Mouse (Mus musculus): Measurements from ENCODE around the gene Stx7. TPM values are rescaled to one million over a fixed set of nuclear protein-coding genes. Genes with fewer than 3 reads are reported as not detected.

Gene Stx7
- polyA plus RNA-seq, 1 experiment = 33.0 TPM

DNA sequence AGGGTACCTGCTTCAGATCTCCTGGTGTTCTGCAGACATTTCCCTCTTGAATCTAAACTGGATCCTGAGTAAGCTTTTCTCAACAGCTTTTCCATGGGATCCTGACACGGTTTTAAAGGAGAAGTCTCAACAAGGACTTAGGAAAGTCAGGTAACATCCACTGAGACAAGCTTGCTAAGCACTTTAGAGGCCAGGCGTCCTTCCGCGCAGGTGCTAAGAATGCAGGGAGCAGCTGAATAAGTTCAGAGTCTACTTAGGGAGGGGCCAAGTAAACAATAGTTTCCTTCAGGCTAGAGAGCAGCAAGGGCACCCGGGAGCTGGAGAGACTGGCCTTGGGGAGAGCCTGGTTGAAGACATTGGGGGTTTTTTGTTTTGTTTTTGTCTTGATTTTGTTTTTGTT is 16.8 kb upstream of the Stx7 start:
- TF ChIP-seq POLR2A (IDR thresholded peaks at IDR 0.05; ENCODE audit: borderline replicate concordance, control insufficient read depth, low read depth, low read length) (no peak), CTCF (IDR thresholded peaks at IDR 0.05; ENCODE audit: control insufficient read depth, insufficient read depth, low read length) (no peak)
- Histone ChIP-seq H3K4me1 (ENCODE audit: control insufficient read depth, insufficient read depth, low read length) (no peaks in the 10 kb centered on the region; the same call in 1 of the 2 replicates), H3K27ac (ENCODE audit: control insufficient read depth, insufficient read depth, low read depth, low read length, poor library complexity) (no peak overlapping the region), H3K4me3 (replicated peaks; ENCODE audit: control insufficient read depth, low read depth, low read length) (no peak overlapping the region)
- whole genome bisulfite sequencing = 69% methylated on average over 5 of the region's 5 CpGs

GRCm38 (mm10) chr10:24133132-24133531 is 16.0 kb upstream of the Stx7 start:
- H3K27ac ChIP-seq (ENCODE audit: control insufficient read depth, insufficient read depth, low read depth, low read length, poor library complexity) = no peak overlapping the region
- no peaks in the 10 kb centered on the region; the same call in 1 of the 2 replicates for H3K4me1 ChIP-seq (ENCODE audit: control insufficient read depth, insufficient read depth, low read length)
- TF ChIP-seq POLR2A (IDR thresholded peaks at IDR 0.05; ENCODE audit: borderline replicate concordance, control insufficient read depth, low read depth, low read length) = no peak
- TF ChIP-seq CTCF (IDR thresholded peaks at IDR 0.05; ENCODE audit: control insufficient read depth, insufficient read depth, low read length) = no peak
- H3K4me3 ChIP-seq (replicated peaks; ENCODE audit: control insufficient read depth, low read depth, low read length) = no peak overlapping the region
- 0% methylated on average over 2 of the region's 2 CpGs for WGBS

- WGBS = 71% methylated on average over 7 of the region's 7 CpGs
- no peak overlapping the region for H3K27ac ChIP-seq (ENCODE audit: control insufficient read depth, insufficient read depth, low read depth, low read length, poor library complexity)
- H3K4me3 ChIP-seq (replicated peaks; ENCODE audit: control insufficient read depth, low read depth, low read length) = no peak overlapping the region
- H3K4me1 ChIP-seq (ENCODE audit: control insufficient read depth, insufficient read depth, low read length) = no peaks in the 10 kb centered on the region; the same call in 1 of the 2 replicates
- TF ChIP-seq POLR2A (IDR thresholded peaks at IDR 0.05; ENCODE audit: borderline replicate concordance, control insufficient read depth, low read depth, low read length) (no peak), CTCF (IDR thresholded peaks at IDR 0.05; ENCODE audit: control insufficient read depth, insufficient read depth, low read length) (no peak)
These were observed 14.9 kb upstream of the Stx7 start for GRCm38 (mm10) chr10:24134071-24134645.

DNA sequence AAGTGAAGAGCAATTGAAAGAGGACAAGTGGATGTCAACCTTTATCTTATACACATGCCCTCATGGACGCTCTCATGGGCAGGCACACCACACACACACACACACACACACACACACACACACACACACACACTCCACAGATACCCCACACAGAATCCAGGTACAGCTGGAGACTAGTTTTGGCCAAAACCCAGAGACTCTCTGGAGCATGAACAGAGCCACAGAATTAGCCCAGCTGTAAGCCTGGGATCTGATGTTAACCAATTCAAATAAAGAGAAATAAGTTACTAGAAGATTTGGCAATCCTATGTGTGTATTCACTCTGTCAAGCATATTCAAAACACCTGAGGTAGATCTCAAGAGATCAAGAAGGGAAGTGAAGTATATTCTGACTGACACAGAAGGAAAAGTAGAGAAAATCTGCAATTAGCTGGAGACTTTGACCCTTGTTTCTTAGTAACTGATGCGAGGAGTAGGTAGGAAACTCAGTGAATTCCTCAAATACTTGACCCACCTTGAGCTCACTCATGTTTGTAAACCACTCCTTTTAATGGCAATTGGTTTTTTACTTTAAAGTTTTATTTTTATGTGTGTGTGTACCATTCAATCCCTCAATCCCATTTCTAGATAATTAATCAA is 10.4 kb upstream of the Stx7 start:
- TF ChIP-seq CTCF (IDR thresholded peaks at IDR 0.05; ENCODE audit: control insufficient read depth, insufficient read depth, low read length) (no peak), POLR2A (IDR thresholded peaks at IDR 0.05; ENCODE audit: borderline replicate concordance, control insufficient read depth, low read depth, low read length) (no peak)

GRCm38 (mm10) chr10:24142735-24143134 is 6.4 kb upstream of the Stx7 start:
- WGBS = 5% methylated on average over 3 of the region's 3 CpGs
- Histone ChIP-seq H3K27ac (ENCODE audit: control insufficient read depth, insufficient read depth, low read depth, low read length, poor library complexity) (no peak overlapping the region), H3K4me1 (ENCODE audit: control insufficient read depth, insufficient read depth, low read length) (no peaks in the 10 kb centered on the region)

More for the DNA sequence above, 10.4 kb upstream of the Stx7 start:
- no peak overlapping the region for H3K27ac ChIP-seq (ENCODE audit: control insufficient read depth, insufficient read depth, low read depth, low read length, poor library complexity)
- no peaks in the 10 kb centered on the region for H3K4me1 ChIP-seq (ENCODE audit: control insufficient read depth, insufficient read depth, low read length)
- 66% methylated on average over 2 of the region's 2 CpGs for WGBS
- no peak overlapping the region for H3K4me3 ChIP-seq (replicated peaks; ENCODE audit: control insufficient read depth, low read depth, low read length)

GRCm38 (mm10) chr10:24150086-24150485 is 984 bp downstream of the Stx7 start:
- H3K4me3 ChIP-seq (replicated peaks; ENCODE audit: control insufficient read depth, low read depth, low read length) = peak overlapping the region; percentile 60
- TF ChIP-seq CTCF (IDR thresholded peaks at IDR 0.05; ENCODE audit: control insufficient read depth, insufficient read depth, low read length) (no peak), POLR2A (IDR thresholded peaks at IDR 0.05; ENCODE audit: borderline replicate concordance, control insufficient read depth, low read depth, low read length) (no peak)
- 46% methylated on average over 7 of the region's 7 CpGs for WGBS
- no peak overlapping the region for H3K27ac ChIP-seq (ENCODE audit: control insufficient read depth, insufficient read depth, low read depth, low read length, poor library complexity)
- H3K4me1 ChIP-seq (ENCODE audit: control insufficient read depth, insufficient read depth, low read length) = peaks cover 2% of the 10 kb centered on the region; the same call in 1 of the 2 replicates

More at GRCm38 (mm10) chr10:24142735-24143134, 6.4 kb upstream of the Stx7 start:
- no peak overlapping the region for H3K4me3 ChIP-seq (replicated peaks; ENCODE audit: control insufficient read depth, low read depth, low read length)
- TF ChIP-seq POLR2A (IDR thresholded peaks at IDR 0.05; ENCODE audit: borderline replicate concordance, control insufficient read depth, low read depth, low read length) (no peak), CTCF (IDR thresholded peaks at IDR 0.05; ENCODE audit: control insufficient read depth, insufficient read depth, low read length) (no peak)

GRCm38 (mm10) chr10:24158470-24159254 is 9.6 kb downstream of the Stx7 start:
- no peak overlapping the region for H3K4me3 ChIP-seq (replicated peaks; ENCODE audit: control insufficient read depth, low read depth, low read length)
- H3K4me1 ChIP-seq (ENCODE audit: control insufficient read depth, insufficient read depth, low read length) = peaks cover 6% of the 10 kb centered on the region
- TF ChIP-seq CTCF (IDR thresholded peaks at IDR 0.05; ENCODE audit: control insufficient read depth, insufficient read depth, low read length) (no peak), POLR2A (IDR thresholded peaks at IDR 0.05; ENCODE audit: borderline replicate concordance, control insufficient read depth, low read depth, low read length) (0 out of 2 replicates have a peak, but pooled peaks have one; percentile 13)
- H3K27ac ChIP-seq (ENCODE audit: control insufficient read depth, insufficient read depth, low read depth, low read length, poor library complexity) = peak overlapping the region; percentile 4; the same call in 1 of the 2 replicates
- 83% methylated on average over 12 of the region's 12 CpGs for WGBS

- peaks cover 6% of the 10 kb centered on the region for H3K4me1 ChIP-seq (ENCODE audit: control insufficient read depth, insufficient read depth, low read length)
- H3K27ac ChIP-seq (ENCODE audit: control insufficient read depth, insufficient read depth, low read depth, low read length, poor library complexity) = peak overlapping the region; percentile 51; the same call in 1 of the 2 replicates
- no peak for TF ChIP-seq POLR2A (IDR thresholded peaks at IDR 0.05; ENCODE audit: borderline replicate concordance, control insufficient read depth, low read depth, low read length)
- H3K4me3 ChIP-seq (replicated peaks; ENCODE audit: control insufficient read depth, low read depth, low read length) = no peak overlapping the region
- WGBS = 58% methylated on average over 5 of the region's 5 CpGs
These were observed 10.5 kb downstream of the Stx7 start for GRCm38 (mm10) chr10:24159575-24159974.

Data from bone marrow, adult 2 months (tissue).